Mouse (Mus musculus) megakaryocyte progenitor cell, adult 5-6 weeks (primary cell): ENCODE data around the gene Txn2. TPM values are rescaled to one million over a fixed set of nuclear protein-coding genes. Genes with fewer than 3 reads are reported as not detected.

ENCODE experiments used
- ATAC-seq: replicated peaks from 2 replicates; pipeline ENCODE4 v1.8.0; 2016; ENCODE audit warnings: mild to moderate bottlenecking, moderate TSS enrichment, inconsistent platforms; ENCODE audit not compliant: poor library complexity
- total RNA-seq, 2 experiments: library from RNA; stranded (forward) in 1 of 2; stranded (reverse) in 1 of 2; fragments of 157-497, 149-512 nt in 1 of 2; fragments of 200-1000 nt in 1 of 2; gene quantifications; 2 replicates each; pipeline versions ENCODE4 v1.2.3 to v1.2.4; 2015 to 2017

Txn2 gene
- total RNA-seq, 2 experiments from 2014 or later, result 44.4 to 255 TPM

- no peak for ATAC-seq
These were observed 17.7 kb downstream of the Txn2 start for GRCm38 (mm10) chr15:77911065-77911464.

- no peak for ATAC-seq
These were observed 20.9 kb downstream of the Txn2 start for GRCm38 (mm10) chr15:77907646-77908518.

GRCm38 (mm10) chr15:77906545-77906944, 22.3 kb downstream of the Txn2 start:
- no peak for ATAC-seq

GRCm38 (mm10) chr15:77906081-77906480, 22.7 kb downstream of the Txn2 start:
- ATAC-seq, result no peak

GRCm38 (mm10) chr15:77905275-77905970, 23.4 kb downstream of the Txn2 start:
- ATAC-seq, result peak; percentile 70

GRCm38 (mm10) chr15:77904363-77904892, 24.4 kb downstream of the Txn2 start:
- no peak for ATAC-seq

- ATAC-seq, result no peak
These were observed 25.6 kb downstream of the Txn2 start for GRCm38 (mm10) chr15:77903176-77903575.

GRCm38 (mm10) chr15:77894926-77895325, 33.9 kb downstream of the Txn2 start:
- 0 out of 2 replicates have a peak, but pooled peaks have one; percentile 20 for ATAC-seq

- ATAC-seq, result no peak
These were observed 35.5 kb downstream of the Txn2 start for GRCm38 (mm10) chr15:77893292-77893691.

GRCm38 (mm10) chr15:77892420-77892819, 36.4 kb downstream of the Txn2 start:
- no peak for ATAC-seq

GRCm38 (mm10) chr15:77891766-77892165, 37.0 kb downstream of the Txn2 start:
- peak; percentile 52 for ATAC-seq

- no peak for ATAC-seq
These were observed 38.9 kb downstream of the Txn2 start for GRCm38 (mm10) chr15:77889761-77890422.

GRCm38 (mm10) chr15:77888286-77888685, 40.5 kb downstream of the Txn2 start:
- ATAC-seq, result no peak

- peak; percentile 30 for ATAC-seq
These were observed 41.7 kb downstream of the Txn2 start for GRCm38 (mm10) chr15:77887093-77887488.

GRCm38 (mm10) chr15:77886369-77887092, 42.3 kb downstream of the Txn2 start:
- no peak for ATAC-seq

- ATAC-seq, result no peak
These were observed 42.9 kb downstream of the Txn2 start for GRCm38 (mm10) chr15:77885945-77886344.

- peak; percentile 13; the same call in 1 of the 2 replicates for ATAC-seq
These were observed 43.6 kb downstream of the Txn2 start for GRCm38 (mm10) chr15:77885159-77885558.

GRCm38 (mm10) chr15:77883697-77884010, 45.2 kb downstream of the Txn2 start:
- ATAC-seq, result no peak

GRCm38 (mm10) chr15:77882797-77883696, 45.8 kb downstream of the Txn2 start:
- ATAC-seq, result no peak

GRCm38 (mm10) chr15:77882297-77882696, 46.5 kb downstream of the Txn2 start:
- no peak; the same call in 1 of the 2 replicates for ATAC-seq
